In the genomic region with DNA sequence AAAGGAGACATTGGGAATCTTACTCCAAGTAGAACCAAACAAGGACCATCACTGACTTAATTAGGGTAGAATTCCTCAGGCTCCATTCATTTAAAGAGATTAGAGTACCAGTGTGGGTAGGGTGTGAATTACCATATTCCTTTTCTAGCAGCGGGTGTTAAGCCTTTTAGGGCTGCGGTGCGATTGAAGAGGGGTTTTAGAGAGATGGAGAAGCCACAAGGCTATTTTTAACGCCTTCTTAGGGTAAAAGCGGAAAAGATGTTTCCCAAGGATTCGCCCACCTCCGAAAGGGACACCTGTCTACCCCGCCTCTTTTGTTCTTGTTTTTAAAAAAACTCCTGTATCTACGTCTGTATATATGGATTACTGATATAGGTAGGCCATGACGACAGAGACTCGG, we compare ENCODE assay signal across 7 mouse cellular contexts. TPM values are rescaled to one million over a fixed set of nuclear protein-coding genes. Genes with fewer than 3 reads are reported as not detected.
DNase-seq lines count a peak whose midpoint lies in the region; ATAC-seq lines count a peak whose summit lies in the region.

No protein-coding gene starts in this region.

- peak overlapping the region; percentile 90 for H3K9ac ChIP-seq in neural tube, embryonic 11.5 days (ENCODE audit: low read length)
- H3K9ac ChIP-seq in embryonic facial prominence, embryonic 12.5 days, result peak overlapping the region; percentile 97
- H3K9ac ChIP-seq in intestine, embryonic 14.5 days (ENCODE audit: low read length), result peak overlapping the region; percentile 96
- H3K9ac ChIP-seq in neural tube, embryonic 14.5 days (replicated peaks; ENCODE audit: low read depth, low read length), result peak overlapping the region; percentile 95

- H3K4me1 ChIP-seq in neural tube, embryonic 11.5 days (ENCODE audit: control insufficient read depth, insufficient read depth, low read length), result peaks cover 6% of the 10 kb centered on the region; the same call in 1 of the 2 replicates
- peaks cover 20% of the 10 kb centered on the region for H3K4me1 ChIP-seq in embryonic facial prominence, embryonic 12.5 days
- H3K4me1 ChIP-seq in intestine, embryonic 14.5 days (replicated peaks; ENCODE audit: control insufficient read depth, insufficient read depth, low read length), result peaks cover 22% of the 10 kb centered on the region
- H3K4me1 ChIP-seq in neural tube, embryonic 14.5 days (ENCODE audit: control insufficient read depth, insufficient read depth, low read length), result peaks cover 23% of the 10 kb centered on the region

- DNase-seq in neural tube, embryonic 11.5 days (ENCODE audit: low spot score), result no peak
- no peak for DNase-seq in neural tube, embryonic 10.5 days (ENCODE audit: extremely low spot score, low spot score)
- DNase-seq in intestine, embryonic 14.5 days (ENCODE audit: low spot score), result no peak
- no peak for DNase-seq in layer of hippocampus, postnatal 36 days
- DNase-seq in right cerebral cortex, postnatal 4 days, result no peak

- peak overlapping the region; percentile 97 for H3K4me3 ChIP-seq in neural tube, embryonic 11.5 days (ENCODE audit: low read depth, low read length)
- H3K4me3 ChIP-seq in embryonic facial prominence, embryonic 12.5 days, result peak overlapping the region; percentile 94
- H3K4me3 ChIP-seq in intestine, embryonic 14.5 days (ENCODE audit: low read depth, low read length), result peak overlapping the region; percentile 95
- peak overlapping the region; percentile 98 for H3K4me3 ChIP-seq in neural tube, embryonic 14.5 days (ENCODE audit: low read depth, low read length)

- WGBS in neural tube, embryonic 11.5 days, result 2% methylated on average over 11 of the region's 11 CpGs
- WGBS in embryonic facial prominence, embryonic 12.5 days, result under 1% methylated on average over 11 of the region's 11 CpGs
- 2% methylated on average over 11 of the region's 11 CpGs for WGBS in intestine, embryonic 14.5 days
- 1% methylated on average over 11 of the region's 11 CpGs for WGBS in neural tube, embryonic 14.5 days

- H3K4me2 ChIP-seq in neural tube, embryonic 11.5 days (ENCODE audit: low read depth), result peak overlapping the region; percentile 42
- peak overlapping the region; percentile 83 for H3K4me2 ChIP-seq in embryonic facial prominence, embryonic 12.5 days (replicated peaks)
- peak overlapping the region; percentile 82 for H3K4me2 ChIP-seq in intestine, embryonic 14.5 days (ENCODE audit: low read length)
- H3K4me2 ChIP-seq in neural tube, embryonic 14.5 days (ENCODE audit: low read depth, low read length), result peak overlapping the region; percentile 76

- ATAC-seq in neural tube, embryonic 11.5 days (ENCODE audit: insufficient read depth, low FRiP score, low TSS enrichment), result no peak
- ATAC-seq in embryonic facial prominence, embryonic 12.5 days (ENCODE audit: insufficient number of reproducible peaks, insufficient read depth, low FRiP score, low TSS enrichment), result no peak
- no peak for ATAC-seq in intestine, embryonic 14.5 days (replicated peaks; ENCODE audit: low FRiP score, low TSS enrichment, low read depth)
- ATAC-seq in neural tube, embryonic 14.5 days (ENCODE audit: low read depth), result no peak

- no peaks in the 10 kb centered on the region for H3K27me3 ChIP-seq in neural tube, embryonic 11.5 days (ENCODE audit: control insufficient read depth, insufficient read depth, low read length)
- H3K27me3 ChIP-seq in embryonic facial prominence, embryonic 12.5 days, result no peaks in the 10 kb centered on the region
- H3K27me3 ChIP-seq in intestine, embryonic 14.5 days (replicated peaks; ENCODE audit: control insufficient read depth, insufficient read depth, low read length), result no peaks in the 10 kb centered on the region
- no peaks in the 10 kb centered on the region for H3K27me3 ChIP-seq in neural tube, embryonic 14.5 days (ENCODE audit: control insufficient read depth, insufficient read depth, low read length)

- no peaks in the 10 kb centered on the region for H3K9me3 ChIP-seq in neural tube, embryonic 11.5 days (ENCODE audit: control insufficient read depth, low read length)
- no peaks in the 10 kb centered on the region for H3K9me3 ChIP-seq in embryonic facial prominence, embryonic 12.5 days
- H3K9me3 ChIP-seq in intestine, embryonic 14.5 days (ENCODE audit: control insufficient read depth, low read length), result no peaks in the 10 kb centered on the region
- H3K9me3 ChIP-seq in neural tube, embryonic 14.5 days (ENCODE audit: control insufficient read depth, low read length), result no peaks in the 10 kb centered on the region

- no peak overlapping the region for H3K27ac ChIP-seq in neural tube, embryonic 11.5 days (ENCODE audit: low read depth, low read length)
- no peak overlapping the region for H3K27ac ChIP-seq in embryonic facial prominence, embryonic 12.5 days
- no peak overlapping the region for H3K27ac ChIP-seq in intestine, embryonic 14.5 days (ENCODE audit: low read depth)
- no peak overlapping the region for H3K27ac ChIP-seq in neural tube, embryonic 14.5 days (ENCODE audit: low read depth, low read length)

- H3K36me3 ChIP-seq in neural tube, embryonic 11.5 days (ENCODE audit: control insufficient read depth, insufficient read depth, low read length), result no peaks in the 10 kb centered on the region; the same call in 1 of the 2 replicates
- peaks cover 17% of the 10 kb centered on the region for H3K36me3 ChIP-seq in embryonic facial prominence, embryonic 12.5 days
- H3K36me3 ChIP-seq in intestine, embryonic 14.5 days (ENCODE audit: control insufficient read depth, insufficient read depth, low read length), result peaks cover 19% of the 10 kb centered on the region; the same call in 1 of the 2 replicates
- H3K36me3 ChIP-seq in neural tube, embryonic 14.5 days (ENCODE audit: control insufficient read depth, insufficient read depth, low read length), result peaks cover 4% of the 10 kb centered on the region

RNA-seq across cellular contexts. Expression of gene Zcrb1, which starts 0.9 kb away (rescaled TPM):
- 147 and 152 TPM in 2 replicates for polyA plus RNA-seq in neural tube, embryonic 11.5 days (2014; fragmentation: Nextera tagmentation; extraction: Ambion mirVana)
- polyA plus RNA-seq in embryonic facial prominence, embryonic 12.5 days (2016; fragmentation: Nextera tagmentation; extraction: Ambion mirVana), result 155 and 160 TPM in 2 replicates
- polyA plus RNA-seq in intestine, embryonic 14.5 days (2014; fragmentation: Nextera tagmentation; extraction: Ambion mirVana), result 115 and 121 TPM in 2 replicates
- polyA plus RNA-seq in neural tube, embryonic 14.5 days (2014; fragmentation: Nextera tagmentation; extraction: Ambion mirVana), result 171 and 172 TPM in 2 replicates
- 10 to 100 TPM; 78.3 to 82.2 TPM for total RNA-seq in layer of hippocampus, postnatal 36 days (2021)

RNA-seq across cellular contexts. Expression of gene Pphln1, which starts 0.9 kb away (rescaled TPM):
- polyA plus RNA-seq in neural tube, embryonic 11.5 days (2014; fragmentation: Nextera tagmentation; extraction: Ambion mirVana), result 53.3 and 56.7 TPM in 2 replicates
- polyA plus RNA-seq in embryonic facial prominence, embryonic 12.5 days (2016; fragmentation: Nextera tagmentation; extraction: Ambion mirVana), result 77.4 and 81.2 TPM in 2 replicates
- 28.4 and 33.0 TPM in 2 replicates for polyA plus RNA-seq in intestine, embryonic 14.5 days (2014; fragmentation: Nextera tagmentation; extraction: Ambion mirVana)
- 30.1 and 32.1 TPM in 2 replicates for polyA plus RNA-seq in neural tube, embryonic 14.5 days (2014; fragmentation: Nextera tagmentation; extraction: Ambion mirVana)
- total RNA-seq in layer of hippocampus, postnatal 36 days (2021), result 10 to 100 TPM; 42.8 to 44.0 TPM
